14 mouse cellular contexts compared by ENCODE assay signal in genomic region chr3:67459881-67460280, GRCm38 (mm10). TPM values are rescaled to one million over a fixed set of nuclear protein-coding genes. Genes with fewer than 3 reads are reported as not detected.
"Had no signal": no experiment of that assay in that cellular context is flagged by ENCODE, and none has a peak within 500 bp of the region (broad histone marks: within the 10 kb centered on the region; RNA-seq: fewer than 3 reads in every experiment).

No protein-coding gene starts in this region.

- H3K27me3 ChIP-seq: liver, embryonic 15.5 days; neural tube, embryonic 12.5 days had no signal

- H3K9ac ChIP-seq: liver, embryonic 15.5 days; lung, embryonic 14.5 days; neural tube, embryonic 12.5 days had no signal

- DNase-seq: kidney, adult 11 months; kidney, adult 9 months; kidney, postnatal 4 days; lung, embryonic 14.5 days; lung, postnatal 10 days; lung, postnatal 4 days had no signal

- H3K27ac ChIP-seq: kidney, postnatal 0 days; left cerebral cortex, adult 2 months; limb, embryonic 10.5 days; liver, embryonic 15.5 days; neural tube, embryonic 12.5 days; stomach, postnatal 0 days had no signal

- H3K4me3 ChIP-seq: left cerebral cortex, adult 2 months; limb, embryonic 10.5 days; liver, embryonic 15.5 days; myocyte; neural tube, embryonic 12.5 days had no signal

- H3K4me2 ChIP-seq: liver, embryonic 11.5 days; liver, embryonic 15.5 days; lung, embryonic 14.5 days had no signal

- H3K9me3 ChIP-seq: limb, embryonic 10.5 days; liver, embryonic 15.5 days; neural tube, embryonic 12.5 days had no signal

RNA-seq across cellular contexts. Expression of gene Rarres1, which starts 55.4 kb away (rescaled TPM):
- polyA plus RNA-seq: myocyte had no signal
